Mouse (Mus musculus): ENCODE measurements at regions not wholly inside any gene's neighbourhood (a gene's known extent, or its start where the extent isn't known, plus 50 kb on each side); places are given as distances from the start of the nearest gene placed in this dataset.

- no peak for DNase-seq
Measured at GRCm38 (mm10) chr6:117427351-117428142, 259.2 kb downstream of the Cxcl12 start.

GRCm38 (mm10) chr6:117428441-117428840 is 260.1 kb downstream of the Cxcl12 start:
- no peak for DNase-seq

- peak; percentile 80 to 83 for DNase-seq
Measured at GRCm38 (mm10) chr6:117430876-117431781, 262.8 kb downstream of the Cxcl12 start.

GRCm38 (mm10) chr6:117436851-117437250 is 268.5 kb downstream of the Cxcl12 start:
- DNase-seq: no peak

GRCm38 (mm10) chr6:117437411-117438101 is 269.2 kb downstream of the Cxcl12 start:
- no peak for DNase-seq

- no peak for DNase-seq
Measured at GRCm38 (mm10) chr6:117448652-117449051, 280.3 kb downstream of the Cxcl12 start.

- DNase-seq: no peak
Measured at GRCm38 (mm10) chr6:117451001-117451400, 282.7 kb downstream of the Cxcl12 start.

- DNase-seq: no peak
Measured at GRCm38 (mm10) chr6:117460193-117460592, 291.9 kb downstream of the Cxcl12 start.

GRCm38 (mm10) chr6:117465165-117465564 is 296.8 kb downstream of the Cxcl12 start:
- DNase-seq: no peak

- DNase-seq: no peak
Measured at GRCm38 (mm10) chr6:117465606-117466174, 297.4 kb downstream of the Cxcl12 start.

- no peak for DNase-seq
Measured at GRCm38 (mm10) chr6:117479376-117479775, 311.0 kb downstream of the Cxcl12 start.

- no peak for DNase-seq
Measured at GRCm38 (mm10) chr6:117480396-117480795, 312.1 kb downstream of the Cxcl12 start.

- DNase-seq: no peak
Measured at GRCm38 (mm10) chr6:117489161-117489560, 320.8 kb downstream of the Cxcl12 start.

GRCm38 (mm10) chr6:117489761-117490396 is 321.5 kb downstream of the Cxcl12 start:
- no peak for DNase-seq

GRCm38 (mm10) chr6:117494971-117495370 is 326.6 kb downstream of the Cxcl12 start:
- DNase-seq: no peak

GRCm38 (mm10) chr6:117497337-117497736 is 329.0 kb downstream of the Cxcl12 start:
- DNase-seq: no peak

- no peak for DNase-seq
Measured at GRCm38 (mm10) chr6:117497904-117498303, 329.6 kb downstream of the Cxcl12 start.

GRCm38 (mm10) chr6:117502346-117502745 is 334.0 kb downstream of the Cxcl12 start:
- DNase-seq: no peak

GRCm38 (mm10) chr6:117504771-117505170 is 336.2 kb upstream of the Zfp637 start:
- no peak for DNase-seq

- no peak for DNase-seq
Measured at GRCm38 (mm10) chr6:117505431-117505830, 335.5 kb upstream of the Zfp637 start.

- DNase-seq: no peak
Measured at GRCm38 (mm10) chr6:117506619-117507018, 334.4 kb upstream of the Zfp637 start.

GRCm38 (mm10) chr6:117508860-117509259 is 332.1 kb upstream of the Zfp637 start:
- no peak for DNase-seq

Measured in B cell, adult 2 months (primary cell).